17 mouse cellular contexts compared by ENCODE assay signal in the genomic region with DNA sequence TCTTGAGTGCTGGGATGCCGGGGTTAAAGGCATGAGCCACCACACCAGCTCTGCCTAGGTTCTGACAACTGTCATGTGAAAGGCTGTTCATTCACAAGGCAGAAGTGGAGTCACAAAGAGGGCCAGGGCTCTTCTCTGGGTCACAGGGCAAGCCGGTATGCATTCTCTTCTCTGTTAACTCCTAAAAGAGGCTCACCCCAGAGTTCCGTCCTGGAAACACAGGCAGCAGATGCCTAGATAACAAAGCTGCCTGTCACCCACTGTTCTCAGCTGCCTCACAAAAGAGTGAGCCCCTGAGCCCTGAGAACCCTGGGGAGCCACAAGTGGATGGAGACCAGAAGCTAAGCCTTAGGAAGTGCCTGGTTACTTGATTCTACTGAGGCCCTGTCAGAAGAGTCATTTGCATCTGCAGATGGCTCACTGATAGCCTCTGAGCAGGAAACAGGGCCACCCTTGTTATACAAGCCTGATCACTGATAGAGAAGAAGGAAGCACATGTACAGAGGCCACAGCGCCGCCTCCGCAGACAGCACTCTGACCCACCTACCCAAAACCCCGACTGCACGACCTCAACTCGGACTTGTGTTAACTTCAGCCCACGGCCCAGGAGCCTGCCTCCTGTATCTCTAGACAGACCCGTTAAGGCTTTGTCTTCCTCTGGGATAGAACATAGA. TPM values are rescaled to one million over a fixed set of nuclear protein-coding genes. Genes with fewer than 3 reads are reported as not detected.
A peak's percentile ranks its signal among the peaks of the same experiment; 100 is the strongest.
DNase-seq lines count a peak whose midpoint lies in the region; ATAC-seq and TF ChIP-seq lines count a peak whose summit lies in the region.
"Had no signal": no experiment of that assay in that cellular context is flagged by ENCODE, and none has a peak within 500 bp of the region (broad histone marks: within the 10 kb centered on the region; RNA-seq: fewer than 3 reads in every experiment).

No protein-coding gene starts in this region.

- H3K9ac ChIP-seq in liver, embryonic 13.5 days, result peak overlapping the region; percentile 33; the same call in 1 of the 2 replicates
- H3K9ac ChIP-seq: hindbrain, embryonic 12.5 days; kidney, embryonic 15.5 days; lung, embryonic 15.5 days had no signal

- H3K9me3 ChIP-seq in liver, embryonic 13.5 days (replicated peaks), result no peaks in the 10 kb centered on the region
- H3K9me3 ChIP-seq: hindbrain, embryonic 12.5 days; kidney, embryonic 15.5 days; lung, embryonic 15.5 days had no signal

- 18% methylated on average over 11 of the region's 11 CpGs for WGBS in thymus, adult 2 months
- 11% methylated on average over 11 of the region's 11 CpGs for WGBS in liver, embryonic 13.5 days (ENCODE audit: insufficient replicate concordance)

- H3K4me3 ChIP-seq in thymus, adult 2 months (ENCODE audit: control insufficient read depth, insufficient read depth, low read length), result no peak overlapping the region
- no peak overlapping the region for H3K4me3 ChIP-seq in liver, embryonic 13.5 days (replicated peaks)
- H3K4me3 ChIP-seq: hindbrain, embryonic 12.5 days; kidney, embryonic 15.5 days; lung, embryonic 15.5 days had no signal

- TF ChIP-seq POLR2A in thymus, adult 2 months (IDR thresholded peaks at IDR 0.05; ENCODE audit: control insufficient read depth, extremely low read depth, insufficient read depth, low read length, poor library complexity), result no peak

- peak; percentile 30; the same call in 1 of the 2 replicates for ATAC-seq in liver, embryonic 13.5 days (ENCODE audit: low read depth)
- ATAC-seq: forebrain, embryonic 14.5 days had no signal

- no peak for TF ChIP-seq CTCF in thymus, adult 2 months (IDR thresholded peaks at IDR 0.05; ENCODE audit: borderline replicate concordance, control insufficient read depth, extremely low read depth, insufficient read depth, low read length, poor library complexity)

- no peak overlapping the region for H3K27ac ChIP-seq in thymus, adult 2 months (ENCODE audit: control insufficient read depth, insufficient read depth, low read length)
- H3K27ac ChIP-seq in liver, embryonic 13.5 days, result no peak overlapping the region
- H3K27ac ChIP-seq: hindbrain, embryonic 12.5 days; kidney, embryonic 15.5 days; lung, embryonic 15.5 days had no signal

- H3K27me3 ChIP-seq in thymus, adult 2 months (ENCODE audit: control insufficient read depth, insufficient read depth, low read length), result no peaks in the 10 kb centered on the region
- no peaks in the 10 kb centered on the region for H3K27me3 ChIP-seq in liver, embryonic 13.5 days
- H3K27me3 ChIP-seq: lung, embryonic 15.5 days had no signal

- peaks cover 45% of the 10 kb centered on the region for H3K4me1 ChIP-seq in thymus, adult 2 months (replicated peaks; ENCODE audit: control insufficient read depth, insufficient read depth, low read length)
- peaks cover 38% of the 10 kb centered on the region for H3K4me1 ChIP-seq in liver, embryonic 13.5 days (replicated peaks)
- H3K4me1 ChIP-seq: kidney, embryonic 15.5 days; lung, embryonic 15.5 days had no signal

- intact Hi-C loops in heart, postnatal 14 days (cut with DNase I), result no loop called here

- no peaks in the 10 kb centered on the region for H3K36me3 ChIP-seq in thymus, adult 2 months (ENCODE audit: control insufficient read depth, insufficient read depth, low read length)
- no peaks in the 10 kb centered on the region for H3K36me3 ChIP-seq in liver, embryonic 13.5 days
- H3K36me3 ChIP-seq: hindbrain, embryonic 12.5 days; kidney, embryonic 15.5 days; lung, embryonic 15.5 days had no signal

- H3K4me2 ChIP-seq in liver, embryonic 13.5 days, result no peak overlapping the region
- H3K4me2 ChIP-seq: hindbrain, embryonic 12.5 days; kidney, embryonic 15.5 days; lung, embryonic 15.5 days had no signal

- peak; percentile 3 for DNase-seq in heart, postnatal 4 days
- no peak for DNase-seq in heart, postnatal 14 days
- DNase-seq in thymus, postnatal 14 days, result peak; percentile 45
- DNase-seq in thymus, adult 2 months, result no peak
- no peak for DNase-seq in liver, embryonic 13.5 days
- no peak for DNase-seq in cerebellum, postnatal 14 days
- DNase-seq in layer of hippocampus, postnatal 25 days (ENCODE audit: extremely low spot score in 1 of 2, low spot score in 1 of 2), result no peak
- DNase-seq in lung, postnatal 36 days, result no peak
- DNase-seq: cerebellum, adult 8-10 months; left cerebral cortex, postnatal 4 days; midbrain, embryonic 14.5 days; right cerebral cortex, postnatal 4 days had no signal

RNA-seq across cellular contexts. Expression of a gene that starts 4.1 kb away (rescaled TPM):
- total RNA-seq in heart, postnatal 4 days (2021), result under 1 TPM; 0.20 to 0.21 TPM
- under 1 TPM in 1 of 2 experiments, not detected in 1; 0.61 TPM for total RNA-seq in heart, postnatal 14 days (2021)
- 16.4 and 19.9 TPM in 2 replicates for polyA plus RNA-seq in thymus, adult 2 months (2012; rRNA removed)
- polyA plus RNA-seq in liver, embryonic 13.5 days (2015; fragmentation: Nextera tagmentation; extraction: Ambion mirVana), result 0.08 and 0.13 TPM in 2 replicates
- not detected for total RNA-seq in layer of hippocampus, postnatal 25 days (2021)
- total RNA-seq: layer of hippocampus, postnatal 10 days; left cerebral cortex, postnatal 4 days had no signal
- polyA plus RNA-seq: forebrain, embryonic 14.5 days; hindbrain, embryonic 12.5 days; kidney, embryonic 15.5 days; midbrain, embryonic 14.5 days had no signal

RNA-seq across cellular contexts. Expression of a gene that starts 9.2 kb away (rescaled TPM):
- 10 to 100 TPM; 14.4 to 15.6 TPM for total RNA-seq in heart, postnatal 4 days (2021)
- 10 to 100 TPM; 11.4 to 11.5 TPM for total RNA-seq in heart, postnatal 14 days (2021)
- polyA plus RNA-seq in thymus, adult 2 months (2012; rRNA removed), result 56.3 and 66.1 TPM in 2 replicates
- polyA plus RNA-seq in liver, embryonic 13.5 days (2015; fragmentation: Nextera tagmentation; extraction: Ambion mirVana), result 92.2 and 93.1 TPM in 2 replicates
- total RNA-seq in layer of hippocampus, postnatal 25 days (2021), result 10 to 100 TPM; 21.2 to 26.9 TPM

RNA-seq across cellular contexts. Expression of a gene that starts 26.1 kb away (rescaled TPM):
- total RNA-seq in heart, postnatal 4 days (2021), result 10 to 100 TPM; 31.9 to 33.0 TPM
- 10 to 100 TPM; 22.3 to 23.3 TPM for total RNA-seq in heart, postnatal 14 days (2021)
- 29.9 and 44.9 TPM in 2 replicates for polyA plus RNA-seq in thymus, adult 2 months (2012; rRNA removed)
- polyA plus RNA-seq in liver, embryonic 13.5 days (2015; fragmentation: Nextera tagmentation; extraction: Ambion mirVana), result 5.6 and 6.2 TPM in 2 replicates
- total RNA-seq in layer of hippocampus, postnatal 25 days (2021), result 10 to 100 TPM; 14.0 to 18.3 TPM

RNA-seq across cellular contexts. Expression of a gene that starts 30.3 kb away (rescaled TPM):
- total RNA-seq in heart, postnatal 4 days (2021), result 10 to 100 TPM; 10.4 to 11.3 TPM
- 1 to 10 TPM; 6.5 to 8.5 TPM for total RNA-seq in heart, postnatal 14 days (2021)
- polyA plus RNA-seq in thymus, adult 2 months (2012; rRNA removed), result 21.0 and 25.5 TPM in 2 replicates
- 19.7 and 21.6 TPM in 2 replicates for polyA plus RNA-seq in liver, embryonic 13.5 days (2015; fragmentation: Nextera tagmentation; extraction: Ambion mirVana)
- total RNA-seq in layer of hippocampus, postnatal 25 days (2021), result 10 to 100 TPM; 18.1 to 19.9 TPM

Comparison
In these comparisons a context has a peak if more than half of its experiments do, and no peak if none do; other contexts are left out.
1. DNase-seq: peak in heart, postnatal 4 days (single experiment) and thymus, postnatal 14 days (single experiment); none in heart, postnatal 14 days (0 of 2), thymus, adult 2 months (single experiment), liver, embryonic 13.5 days (single experiment), cerebellum, postnatal 14 days (0 of 2), layer of hippocampus, postnatal 25 days (0 of 2) and lung, postnatal 36 days (single experiment).